Mouse (Mus musculus): ENCODE measurements around the gene Tmem175. TPM values are rescaled to one million over a fixed set of nuclear protein-coding genes. Genes with fewer than 3 reads are reported as not detected.

Tmem175 gene
- polyA plus RNA-seq, 2 experiments, result 35.5 to 41.8 TPM

DNA sequence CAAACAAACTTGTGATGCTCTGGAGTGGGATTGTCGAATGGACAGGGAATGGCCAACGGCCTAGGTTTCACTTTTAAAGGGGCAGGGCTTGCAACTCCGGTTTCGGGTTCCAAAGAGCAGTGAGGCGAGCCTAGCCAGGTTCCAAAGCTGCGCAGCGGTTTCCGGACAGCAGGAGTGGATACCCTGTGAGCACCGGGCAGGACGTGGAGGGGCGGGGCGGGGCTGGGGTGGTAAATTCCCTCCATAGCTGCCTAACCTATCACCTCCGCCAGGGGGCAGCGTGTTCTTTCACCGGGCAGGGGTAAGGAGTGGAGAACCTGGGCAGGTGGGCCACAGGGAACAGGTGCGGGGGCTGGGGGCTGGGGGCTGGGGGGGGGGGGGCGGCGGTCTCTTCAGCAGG, 62.7 kb downstream of the Tmem175 start, which contains the start of gene Fgfrl1:
Gene Fgfrl1, plus strand, starts transcription at position 112 of the 400 bp plus-strand sequence.
- H3K36me3 ChIP-seq (ENCODE audit: control insufficient read depth, insufficient read depth, low read length), result peaks cover 2% of the 10 kb centered on the region; the same call in 1 of the 2 replicates
- H3K4me2 ChIP-seq (replicated peaks; ENCODE audit: low read depth, low read length, severe bottlenecking), result peak within 1 kb of the TSS; percentile 68
- H3K9me3 ChIP-seq (ENCODE audit: control insufficient read depth, low read length), result no peaks in the 10 kb centered on the region
- DNase-seq (ENCODE audit: low spot score), result peak; percentile 37
- peak within 1 kb of the TSS; percentile 81 for H3K4me3 ChIP-seq (replicated peaks; ENCODE audit: low read length)
- peak within 1 kb of the TSS; percentile 26 for H3K9ac ChIP-seq (ENCODE audit: low read depth, low read length, severe bottlenecking)
- H3K27ac ChIP-seq (replicated peaks; ENCODE audit: low read depth, low read length), result peak within 1 kb of the TSS; percentile 43; the same call in 1 of the 2 replicates
- no peak for ATAC-seq (ENCODE audit: low FRiP score, low read depth)
- H3K27me3 ChIP-seq (ENCODE audit: control insufficient read depth, insufficient read depth, low read length), result no peaks in the 10 kb centered on the region
- no peak for TF ChIP-seq POLR2A (IDR thresholded peaks at IDR 0.05; ENCODE audit: borderline replicate concordance, extremely low read depth, insufficient read depth, insufficient read length)
- H3K4me1 ChIP-seq (ENCODE audit: control insufficient read depth, insufficient read depth, low read length), result peaks cover 38% of the 10 kb centered on the region
- 0% methylated on average over 12 of the region's 18 CpGs for WGBS

DNA sequence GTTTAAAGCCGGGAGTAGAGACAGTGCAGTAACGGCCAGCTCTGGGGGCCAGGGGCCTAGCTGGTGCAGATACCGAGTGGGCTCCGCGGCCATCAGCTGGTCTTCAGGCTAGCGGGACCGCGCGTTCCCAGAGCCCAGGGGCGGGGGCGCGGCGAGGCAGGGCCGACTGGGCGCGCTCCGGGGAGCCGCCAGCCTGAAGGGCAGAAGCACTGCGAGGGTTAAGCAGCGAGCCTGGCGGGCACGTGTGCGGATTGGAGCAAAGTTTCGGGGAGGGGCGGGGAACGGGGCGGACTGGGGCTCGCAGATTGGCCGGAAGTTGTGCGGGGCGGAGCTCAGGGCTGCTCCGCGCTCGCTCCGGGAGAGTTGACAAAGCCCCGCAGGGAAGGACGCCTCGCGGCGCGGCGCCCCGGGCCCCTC, 64.3 kb downstream of the Tmem175 start:
- DNase-seq (ENCODE audit: low spot score) (peak; percentile 89), ATAC-seq (ENCODE audit: low FRiP score, low read depth) (peak; percentile 95)
- peak overlapping the region; percentile 67; the same call in 1 of the 2 replicates for H3K27ac ChIP-seq (replicated peaks; ENCODE audit: low read depth, low read length)
- peak overlapping the region; percentile 68 for H3K4me2 ChIP-seq (replicated peaks; ENCODE audit: low read depth, low read length, severe bottlenecking)
- no peaks in the 10 kb centered on the region for H3K9me3 ChIP-seq (ENCODE audit: control insufficient read depth, low read length)
- peaks cover 2% of the 10 kb centered on the region; the same call in 1 of the 2 replicates for H3K36me3 ChIP-seq (ENCODE audit: control insufficient read depth, insufficient read depth, low read length)
- H3K4me3 ChIP-seq (replicated peaks; ENCODE audit: low read length), result peak overlapping the region; percentile 81
- WGBS, result under 1% methylated on average over 25 of the region's 43 CpGs
- peak overlapping the region; percentile 79 for H3K9ac ChIP-seq (ENCODE audit: low read depth, low read length, severe bottlenecking)
- TF ChIP-seq POLR2A (IDR thresholded peaks at IDR 0.05; ENCODE audit: borderline replicate concordance, extremely low read depth, insufficient read depth, insufficient read length), result no peak
- H3K4me1 ChIP-seq (ENCODE audit: control insufficient read depth, insufficient read depth, low read length), result peaks cover 54% of the 10 kb centered on the region
- H3K27me3 ChIP-seq (ENCODE audit: control insufficient read depth, insufficient read depth, low read length), result no peaks in the 10 kb centered on the region

DNA sequence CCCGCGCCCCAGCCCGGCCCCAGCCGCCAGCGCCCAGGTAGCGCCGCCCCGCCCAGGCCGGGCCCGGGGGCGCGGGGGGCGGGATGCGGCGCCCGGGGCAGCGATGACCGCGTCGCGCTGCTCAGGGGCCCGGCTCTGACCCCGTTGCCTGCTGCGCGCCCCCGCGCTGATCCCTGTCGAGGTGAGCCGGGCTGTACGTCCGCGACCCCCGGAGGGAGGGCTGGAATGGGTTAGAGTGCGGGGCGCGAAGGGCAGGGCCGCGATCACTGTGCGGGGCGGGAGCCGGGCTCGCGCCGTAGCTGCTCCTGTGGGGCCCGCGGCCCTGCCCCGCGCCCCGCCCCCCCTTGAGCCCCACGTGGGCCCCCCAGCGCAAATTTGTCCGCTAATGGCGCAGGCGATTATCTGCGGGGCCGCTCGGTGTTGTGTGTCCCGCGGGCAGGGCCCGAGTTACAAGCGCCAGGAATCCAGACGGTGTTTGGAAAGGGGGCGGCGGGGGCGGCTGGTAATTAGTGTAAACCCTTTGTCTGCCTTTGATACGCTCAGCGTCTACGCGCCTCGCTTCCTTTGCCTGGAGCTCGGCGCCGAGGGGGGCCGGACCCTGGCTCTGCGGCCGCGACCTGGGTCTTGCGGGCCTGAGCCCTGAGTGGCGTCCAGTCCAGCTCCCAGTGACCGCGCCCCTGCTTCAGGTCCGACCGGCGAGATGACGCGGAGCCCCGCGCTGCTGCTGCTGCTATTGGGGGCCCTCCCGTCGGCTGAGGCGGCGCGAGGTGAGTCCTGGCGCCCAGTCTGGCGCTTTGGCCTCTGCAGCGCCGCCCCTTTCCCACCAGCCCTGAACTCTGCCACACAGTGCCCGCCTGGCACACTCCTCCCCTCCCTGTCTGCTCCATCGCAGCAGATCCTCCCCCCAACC, 65.0 kb downstream of the Tmem175 start:
- H3K36me3 ChIP-seq (ENCODE audit: control insufficient read depth, insufficient read depth, low read length), result 0 out of 2 replicates have a peak, but pooled peaks cover 5% of the 10 kb centered on the region
- no peak for TF ChIP-seq POLR2A (IDR thresholded peaks at IDR 0.05; ENCODE audit: borderline replicate concordance, extremely low read depth, insufficient read depth, insufficient read length)
- DNase-seq (ENCODE audit: low spot score), result no peak
- no peaks in the 10 kb centered on the region for H3K27me3 ChIP-seq (ENCODE audit: control insufficient read depth, insufficient read depth, low read length)
- H3K9ac ChIP-seq (ENCODE audit: low read depth, low read length, severe bottlenecking), result peak overlapping the region; percentile 79
- H3K4me1 ChIP-seq (ENCODE audit: control insufficient read depth, insufficient read depth, low read length), result peaks cover 61% of the 10 kb centered on the region
- H3K4me3 ChIP-seq (replicated peaks; ENCODE audit: low read length), result peak overlapping the region; percentile 81
- ATAC-seq (ENCODE audit: low FRiP score, low read depth), result peak; percentile 31
- WGBS, result under 1% methylated on average over 49 of the region's 99 CpGs
- H3K27ac ChIP-seq (replicated peaks; ENCODE audit: low read depth, low read length), result peak overlapping the region; percentile 67
- H3K4me2 ChIP-seq (replicated peaks; ENCODE audit: low read depth, low read length, severe bottlenecking), result peak overlapping the region; percentile 68
- no peaks in the 10 kb centered on the region for H3K9me3 ChIP-seq (ENCODE audit: control insufficient read depth, low read length)

DNA sequence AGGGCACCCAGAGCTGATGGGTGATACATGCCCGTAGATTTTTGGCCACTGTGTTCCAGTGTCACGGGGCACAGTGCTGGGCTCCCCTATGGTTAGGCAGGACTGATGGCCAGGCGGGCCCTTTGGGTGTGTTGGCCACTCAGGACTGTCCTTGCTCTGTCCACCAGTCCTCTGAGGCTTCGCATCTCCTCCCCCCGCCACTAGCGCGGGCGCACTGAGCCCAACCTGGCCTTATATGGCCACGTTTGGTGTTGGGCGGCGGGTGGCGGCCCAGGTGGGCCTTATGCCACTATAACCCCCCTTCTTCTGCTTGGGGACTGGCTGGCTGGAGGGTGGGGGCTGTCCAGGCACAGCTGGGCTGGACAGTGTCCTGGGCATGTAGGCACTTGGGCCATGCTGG, 66.3 kb downstream of the Tmem175 start:
- no peak overlapping the region for H3K27ac ChIP-seq (replicated peaks; ENCODE audit: low read depth, low read length)
- 89% methylated on average over 10 of the region's 12 CpGs for WGBS

DNA sequence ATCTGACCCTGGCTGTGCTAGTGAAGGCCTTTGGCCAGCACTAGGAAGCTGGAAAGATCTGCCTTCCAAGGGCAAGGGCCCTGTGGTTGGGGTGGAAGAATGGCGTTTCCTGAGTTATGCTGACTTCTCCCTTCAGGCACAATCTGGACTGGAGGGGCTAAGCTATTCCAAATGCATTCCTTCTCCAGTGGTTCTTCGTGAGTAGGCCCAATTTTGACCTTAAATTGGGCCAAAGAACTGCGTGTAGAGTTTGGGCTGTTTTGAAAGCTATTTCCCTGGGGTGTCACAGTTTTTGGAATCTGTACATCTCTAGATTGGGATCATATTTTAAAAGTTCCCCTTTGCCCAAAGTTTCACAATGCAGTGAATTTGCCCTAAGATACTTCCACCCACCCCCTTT, 67.0 kb downstream of the Tmem175 start:
- Histone ChIP-seq H3K36me3 (ENCODE audit: control insufficient read depth, insufficient read depth, low read length) (0 out of 2 replicates have a peak, but pooled peaks cover 8% of the 10 kb centered on the region), H3K4me1 (ENCODE audit: control insufficient read depth, insufficient read depth, low read length) (peaks cover 80% of the 10 kb centered on the region), H3K27ac (replicated peaks; ENCODE audit: low read depth, low read length) (peak overlapping the region; percentile 75), H3K9ac (ENCODE audit: low read depth, low read length, severe bottlenecking) (no peak overlapping the region), H3K9me3 (ENCODE audit: control insufficient read depth, low read length) (no peaks in the 10 kb centered on the region), H3K4me3 (replicated peaks; ENCODE audit: low read length) (0 out of 2 replicates have a peak overlapping the region, but pooled peaks have one; percentile 5), H3K4me2 (replicated peaks; ENCODE audit: low read depth, low read length, severe bottlenecking) (peak overlapping the region; percentile 68), H3K27me3 (ENCODE audit: control insufficient read depth, insufficient read depth, low read length) (no peaks in the 10 kb centered on the region)
- ATAC-seq (ENCODE audit: low FRiP score, low read depth) (no peak), DNase-seq (ENCODE audit: low spot score) (no peak)
- WGBS, result 69% methylated on average over 3 of the region's 3 CpGs
- TF ChIP-seq POLR2A (IDR thresholded peaks at IDR 0.05; ENCODE audit: borderline replicate concordance, extremely low read depth, insufficient read depth, insufficient read length), result no peak

More for the DNA sequence above, 66.3 kb downstream of the Tmem175 start:
- Histone ChIP-seq H3K9ac (ENCODE audit: low read depth, low read length, severe bottlenecking) (peak overlapping the region; percentile 79; the same call in 1 of the 2 replicates), H3K4me1 (ENCODE audit: control insufficient read depth, insufficient read depth, low read length) (peaks cover 73% of the 10 kb centered on the region), H3K4me3 (replicated peaks; ENCODE audit: low read length) (peak overlapping the region; percentile 81), H3K27me3 (ENCODE audit: control insufficient read depth, insufficient read depth, low read length) (no peaks in the 10 kb centered on the region), H3K4me2 (replicated peaks; ENCODE audit: low read depth, low read length, severe bottlenecking) (peak overlapping the region; percentile 68), H3K36me3 (ENCODE audit: control insufficient read depth, insufficient read depth, low read length) (0 out of 2 replicates have a peak, but pooled peaks cover 5% of the 10 kb centered on the region), H3K9me3 (ENCODE audit: control insufficient read depth, low read length) (no peaks in the 10 kb centered on the region)
- TF ChIP-seq POLR2A (IDR thresholded peaks at IDR 0.05; ENCODE audit: borderline replicate concordance, extremely low read depth, insufficient read depth, insufficient read length), result no peak
- DNase-seq (ENCODE audit: low spot score) (no peak), ATAC-seq (ENCODE audit: low FRiP score, low read depth) (no peak)
